Mouse (Mus musculus) monocyte, adult 2 months (primary cell): ENCODE results near the gene Zbtb16.

ENCODE experiments used
- DNase-seq, 2 experiments: peaks; one replicate each; pipeline ENCODE4 v3.0.0; 2022; ENCODE audit warnings: low spot score in 2 of 2, low read depth in 1 of 2

The Zbtb16 gene

GRCm38 (mm10) chr9:48768965-48769364, 67.1 kb downstream of the Zbtb16 start:
- no peak for DNase-seq

- no peak for DNase-seq
These were observed 68.2 kb downstream of the Zbtb16 start for GRCm38 (mm10) chr9:48767666-48768432.

GRCm38 (mm10) chr9:48765927-48766326, 70.1 kb downstream of the Zbtb16 start:
- DNase-seq = no peak

- no peak for DNase-seq
These were observed 71.7 kb downstream of the Zbtb16 start for GRCm38 (mm10) chr9:48764311-48764710.

GRCm38 (mm10) chr9:48761732-48762637, 74.0 kb downstream of the Zbtb16 start:
- no peak for DNase-seq

GRCm38 (mm10) chr9:48761175-48761556, 74.9 kb downstream of the Zbtb16 start:
- DNase-seq = no peak

- DNase-seq = peak in 1 of 2 experiments; percentile 6
These were observed 75.4 kb downstream of the Zbtb16 start for GRCm38 (mm10) chr9:48760449-48761174.

- no peak for DNase-seq
These were observed 76.9 kb downstream of the Zbtb16 start for GRCm38 (mm10) chr9:48759098-48759497.

- no peak for DNase-seq
These were observed 78.1 kb downstream of the Zbtb16 start for GRCm38 (mm10) chr9:48757650-48758580.

- no peak for DNase-seq
These were observed 79.7 kb downstream of the Zbtb16 start for GRCm38 (mm10) chr9:48756261-48756812.

- no peak for DNase-seq
These were observed 80.5 kb downstream of the Zbtb16 start for GRCm38 (mm10) chr9:48755438-48756070.

- no peak for DNase-seq
These were observed 81.6 kb downstream of the Zbtb16 start for GRCm38 (mm10) chr9:48754418-48754817.

GRCm38 (mm10) chr9:48753881-48754280, 82.1 kb downstream of the Zbtb16 start:
- DNase-seq = no peak

- no peak for DNase-seq
These were observed 84.1 kb downstream of the Zbtb16 start for GRCm38 (mm10) chr9:48751900-48752299.

- DNase-seq = no peak
These were observed 86.4 kb downstream of the Zbtb16 start for GRCm38 (mm10) chr9:48749666-48750065.

GRCm38 (mm10) chr9:48749168-48749567, 86.9 kb downstream of the Zbtb16 start:
- DNase-seq = no peak

GRCm38 (mm10) chr9:48748761-48749160, 87.3 kb downstream of the Zbtb16 start:
- DNase-seq = no peak

- no peak for DNase-seq
These were observed 87.8 kb downstream of the Zbtb16 start for GRCm38 (mm10) chr9:48748216-48748615.

GRCm38 (mm10) chr9:48746506-48746905, 89.5 kb downstream of the Zbtb16 start:
- DNase-seq = no peak
